Mouse (Mus musculus): ENCODE measurements at regions not wholly inside any gene's neighbourhood (a gene's known extent, or its start where the extent isn't known, plus 50 kb on each side); places are given as distances from the start of the nearest gene placed in this dataset.
A peak's percentile ranks its signal among the peaks of the same experiment; 100 is the strongest.

DNA sequence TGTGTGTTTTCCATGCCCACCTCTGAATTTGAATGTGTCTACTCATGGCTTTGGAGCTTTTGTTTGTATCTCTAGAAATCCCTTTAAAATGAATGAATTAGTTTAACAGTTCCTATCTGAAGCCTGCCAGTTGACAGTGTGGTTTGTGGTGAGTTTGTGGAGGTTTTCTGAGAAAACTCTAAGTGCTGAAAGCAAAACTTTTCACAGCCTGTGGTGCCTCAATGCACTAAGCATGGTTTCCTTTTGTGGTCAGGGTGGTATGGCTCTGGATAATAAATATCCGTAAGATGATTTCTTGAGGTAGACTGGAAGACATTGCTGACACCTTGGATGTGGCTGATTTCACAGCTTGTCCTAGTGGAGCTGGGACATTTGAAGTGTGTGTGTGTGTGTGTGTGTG is 276.5 kb upstream of the Nr2f2 start:
- DNase-seq = no peak

DNA sequence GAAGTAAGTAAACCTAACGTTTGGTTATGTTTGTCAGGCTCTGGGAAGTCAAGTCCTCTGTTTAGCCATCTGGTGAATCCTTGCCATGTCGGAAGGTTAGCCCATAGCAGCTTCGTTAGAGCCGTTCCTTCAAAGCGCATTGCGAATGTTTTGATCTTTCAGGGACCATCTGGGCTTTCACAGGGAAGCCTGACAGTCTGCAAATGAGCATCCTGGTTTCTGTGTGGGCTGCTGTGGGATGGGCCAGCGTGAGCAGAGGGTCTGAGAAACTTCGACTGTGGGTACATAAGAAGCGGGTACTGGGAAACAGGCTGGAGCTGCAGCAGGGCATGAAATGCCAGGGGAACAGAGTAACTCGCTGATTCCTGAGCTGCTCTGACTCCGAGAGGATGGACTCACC is 274.7 kb upstream of the Nr2f2 start:
- no peak for DNase-seq

- no peak for DNase-seq
These were observed 274.0 kb upstream of the Nr2f2 start for GRCm38 (mm10) chr7:70640574-70640973.

- no peak for DNase-seq
These were observed 271.6 kb upstream of the Nr2f2 start for GRCm38 (mm10) chr7:70638161-70638560.

- no peak for DNase-seq
These were observed 267.5 kb upstream of the Nr2f2 start for GRCm38 (mm10) chr7:70634016-70634415.

DNA sequence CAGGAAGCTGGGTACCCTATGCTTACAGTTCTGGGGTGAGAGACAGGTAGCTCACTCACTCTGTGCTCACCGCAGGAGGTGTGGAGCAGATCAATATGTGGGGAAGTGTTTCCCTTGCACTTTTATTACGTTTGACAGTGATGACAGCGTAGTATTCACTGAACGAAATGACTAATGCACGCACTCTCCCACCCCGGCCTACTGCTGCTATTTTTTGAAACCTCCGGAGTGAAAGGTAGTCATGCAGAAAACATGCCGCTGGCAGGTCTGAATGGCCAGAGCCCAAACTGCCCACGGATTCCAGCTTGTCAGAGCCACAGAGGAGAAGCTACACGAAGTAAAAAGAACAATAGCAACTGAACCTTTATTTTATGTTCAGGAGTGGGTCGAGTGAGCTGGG is 267.0 kb upstream of the Nr2f2 start:
- peak; percentile 61 for DNase-seq

DNA sequence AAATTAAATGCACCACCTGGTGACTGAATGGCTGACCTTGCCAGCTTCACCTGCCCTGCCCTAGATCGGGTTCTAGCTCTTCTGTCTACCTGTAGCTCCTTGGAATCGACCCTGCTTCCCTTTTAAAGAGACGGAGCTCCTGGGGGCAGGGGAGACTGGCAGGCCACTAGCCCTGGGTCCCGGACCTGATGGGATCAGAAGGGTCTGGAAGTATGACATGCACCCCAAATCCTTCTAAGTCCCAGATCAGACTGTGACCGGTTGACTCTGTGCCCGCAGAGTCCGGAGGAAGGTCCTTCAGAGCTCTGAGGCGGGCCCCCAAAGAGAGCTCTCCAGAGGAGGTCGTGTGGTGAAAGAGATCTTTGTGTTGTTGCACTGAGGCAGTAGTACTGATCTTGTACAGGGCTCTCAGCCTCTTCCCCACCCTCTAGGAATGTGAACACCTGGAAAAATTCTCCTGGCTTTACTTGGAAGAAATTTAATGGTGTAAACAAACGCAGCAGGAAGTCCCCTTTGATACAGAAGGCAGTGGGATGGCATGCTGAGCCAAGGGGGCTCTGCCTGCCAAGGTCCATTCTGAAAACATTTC is 259.2 kb upstream of the Nr2f2 start:
- DNase-seq = no peak

DNA sequence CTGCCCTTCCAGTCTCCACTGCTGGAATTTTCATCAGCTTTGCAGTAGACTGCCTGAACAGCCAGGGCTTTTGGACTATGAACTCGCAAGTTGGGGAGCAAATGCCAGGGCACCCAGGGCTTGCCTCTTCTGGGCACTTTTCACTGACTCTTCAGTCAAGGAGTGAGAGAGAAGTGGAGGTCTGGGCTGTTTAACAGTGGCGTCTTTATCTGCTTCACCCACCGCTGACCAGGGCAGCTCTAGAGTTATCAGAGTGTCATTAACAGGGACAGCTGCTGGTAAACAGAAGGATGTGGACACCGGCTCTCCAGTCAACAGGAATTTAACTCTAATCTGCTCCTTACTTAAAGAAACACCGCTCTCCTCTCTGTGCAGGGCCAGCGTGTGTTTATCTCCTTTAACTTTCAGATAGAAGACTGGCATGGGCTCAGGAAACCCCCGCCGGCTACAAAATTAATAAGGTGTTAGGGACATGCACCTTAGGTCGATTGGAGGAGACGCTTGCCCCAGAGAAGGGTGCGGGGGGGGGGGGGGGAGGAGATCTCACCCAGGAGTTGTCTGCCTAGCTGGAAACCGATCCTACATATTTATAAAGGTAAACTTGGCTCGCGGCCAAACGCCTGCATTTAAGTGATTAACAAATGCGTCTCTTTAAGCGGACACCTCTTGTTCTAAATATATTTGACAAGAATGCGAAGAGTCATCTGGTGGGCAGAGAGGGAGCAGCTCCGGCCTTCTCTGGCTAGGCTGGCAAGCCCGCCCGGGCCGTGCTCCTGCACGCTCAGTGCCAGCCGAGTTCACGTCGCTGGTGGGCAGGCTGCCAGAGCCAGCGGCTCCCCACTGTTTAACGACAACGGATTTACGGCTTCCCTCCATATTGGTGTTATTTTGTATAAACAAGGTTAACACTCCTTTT is 258.4 kb upstream of the Nr2f2 start:
- DNase-seq = peak; percentile 84

DNA sequence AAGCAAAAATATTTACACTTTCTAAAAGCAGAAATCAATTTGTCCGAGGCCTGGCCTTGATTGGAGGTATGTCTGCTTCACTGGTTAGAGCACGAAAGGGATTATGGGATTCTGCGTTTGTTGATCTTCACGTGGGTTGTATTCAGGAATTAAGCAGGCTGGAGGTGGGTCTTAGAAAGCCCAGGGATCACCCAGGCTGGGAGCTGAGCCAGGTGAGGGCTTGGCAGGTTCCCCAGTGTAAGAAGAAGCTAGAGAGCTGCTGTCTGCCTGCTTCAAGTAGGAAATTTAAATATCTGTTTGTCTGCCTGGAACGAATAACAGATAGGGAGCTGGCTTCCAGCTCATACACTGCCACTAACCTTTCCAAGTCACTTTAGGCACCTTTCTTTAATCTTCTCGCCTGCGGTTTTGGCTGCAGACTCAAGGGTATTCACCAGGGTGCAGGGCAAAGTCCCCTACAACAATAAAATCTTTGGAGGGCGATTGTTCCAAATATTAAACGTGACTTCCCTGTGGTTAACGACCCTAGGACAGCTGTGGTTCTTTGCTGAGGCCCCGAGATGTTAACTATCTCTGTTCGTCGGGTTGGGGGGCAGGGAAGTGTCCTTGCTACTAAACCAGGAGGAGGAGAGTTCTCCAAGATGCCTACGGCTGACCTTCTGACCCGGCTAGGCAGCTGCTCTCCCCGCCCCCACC is 257.6 kb upstream of the Nr2f2 start:
- DNase-seq = peak; percentile 90

DNA sequence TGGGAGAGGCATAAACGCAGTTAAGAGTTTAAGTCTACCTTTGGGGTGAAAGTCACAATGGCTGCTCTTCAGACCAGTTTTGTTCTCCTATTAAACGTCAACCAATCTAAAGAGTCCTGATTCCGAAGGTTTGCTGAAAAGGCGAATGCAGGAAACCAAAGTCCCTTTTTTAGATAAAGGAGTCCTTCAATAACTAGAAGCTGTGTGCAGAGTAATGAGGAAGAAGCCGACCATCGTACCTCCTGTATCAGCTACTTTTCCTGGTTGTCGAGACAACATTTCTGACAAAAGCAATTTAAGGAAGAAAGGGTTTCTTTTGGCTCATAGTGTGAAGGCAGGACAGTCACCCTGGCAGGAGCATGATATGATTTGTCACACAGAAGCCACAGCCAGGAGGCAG is 252.9 kb upstream of the Nr2f2 start:
- DNase-seq = no peak

- no peak for DNase-seq
These were observed 251.7 kb upstream of the Nr2f2 start for GRCm38 (mm10) chr7:70618270-70618669.

GRCm38 (mm10) chr7:70606511-70606910 is 240.0 kb upstream of the Nr2f2 start:
- peak; percentile 48 for DNase-seq

GRCm38 (mm10) chr7:70604471-70605174 is 238.1 kb upstream of the Nr2f2 start:
- no peak for DNase-seq

GRCm38 (mm10) chr7:70593027-70593426 is 226.5 kb upstream of the Nr2f2 start:
- no peak for DNase-seq

DNA sequence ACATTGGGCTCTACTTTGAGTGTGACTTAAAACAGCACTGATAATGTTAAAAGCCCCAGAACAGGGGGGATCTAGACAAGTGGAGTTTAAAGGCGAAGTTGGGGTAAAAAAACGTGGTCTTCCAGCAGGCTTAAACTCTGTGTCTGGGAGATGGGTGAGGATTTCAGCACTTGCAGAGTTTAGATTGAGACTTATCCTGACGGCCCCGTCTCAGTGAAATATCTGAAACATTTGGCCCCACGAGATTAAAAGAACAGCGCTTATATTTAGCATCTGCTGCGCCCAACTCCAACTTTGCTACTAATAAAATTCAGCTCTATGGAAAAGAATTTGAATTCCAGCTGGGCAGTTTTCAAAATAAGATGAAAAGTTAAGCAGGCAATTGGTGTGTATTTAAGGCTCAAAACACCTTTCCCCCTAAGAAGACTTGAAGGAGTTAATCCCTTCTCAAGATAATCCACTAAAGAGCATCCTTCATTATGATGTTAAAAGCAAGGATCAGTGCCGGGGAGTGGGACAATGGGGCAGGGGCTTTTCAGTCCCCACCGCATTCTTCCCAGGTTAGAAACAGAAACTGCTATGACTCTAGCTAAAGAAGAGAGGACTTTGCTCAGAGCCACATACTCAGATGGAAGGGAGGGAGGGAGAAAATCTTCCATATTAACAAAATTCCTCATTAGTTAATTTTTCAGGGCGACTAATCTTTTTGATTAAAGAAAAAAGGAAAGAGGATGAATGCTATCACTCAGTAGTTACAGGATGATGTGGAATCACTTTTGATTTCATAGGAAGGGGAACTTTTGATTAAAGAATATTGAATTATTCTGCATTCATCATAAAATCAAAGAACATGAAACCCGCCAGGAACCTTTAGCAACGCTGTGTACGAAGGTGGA is 225.1 kb upstream of the Nr2f2 start:
- no peak for DNase-seq

- no peak for DNase-seq
These were observed 223.2 kb upstream of the Nr2f2 start for GRCm38 (mm10) chr7:70589713-70590112.

DNA sequence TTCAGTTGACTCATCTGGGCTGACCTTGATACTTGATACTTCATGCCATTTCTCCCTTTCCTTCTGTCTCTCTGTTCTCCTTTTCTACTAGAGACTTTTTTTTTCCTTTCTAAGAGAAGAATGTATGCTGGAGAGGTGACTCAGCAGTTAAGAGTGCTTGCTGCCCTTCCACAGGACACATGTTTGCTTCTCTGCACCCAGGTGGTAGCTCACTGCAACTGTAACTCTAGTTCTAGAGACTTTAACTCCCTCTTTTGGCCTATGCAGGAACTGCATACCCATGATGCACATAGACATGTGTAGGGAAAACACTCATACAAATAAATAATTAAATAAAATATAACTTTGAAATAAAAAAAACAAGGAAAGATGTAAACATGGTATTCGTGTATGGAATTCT is 221.5 kb upstream of the Nr2f2 start:
- DNase-seq = no peak

GRCm38 (mm10) chr7:70584480-70584879 is 217.9 kb upstream of the Nr2f2 start:
- no peak for DNase-seq

DNA sequence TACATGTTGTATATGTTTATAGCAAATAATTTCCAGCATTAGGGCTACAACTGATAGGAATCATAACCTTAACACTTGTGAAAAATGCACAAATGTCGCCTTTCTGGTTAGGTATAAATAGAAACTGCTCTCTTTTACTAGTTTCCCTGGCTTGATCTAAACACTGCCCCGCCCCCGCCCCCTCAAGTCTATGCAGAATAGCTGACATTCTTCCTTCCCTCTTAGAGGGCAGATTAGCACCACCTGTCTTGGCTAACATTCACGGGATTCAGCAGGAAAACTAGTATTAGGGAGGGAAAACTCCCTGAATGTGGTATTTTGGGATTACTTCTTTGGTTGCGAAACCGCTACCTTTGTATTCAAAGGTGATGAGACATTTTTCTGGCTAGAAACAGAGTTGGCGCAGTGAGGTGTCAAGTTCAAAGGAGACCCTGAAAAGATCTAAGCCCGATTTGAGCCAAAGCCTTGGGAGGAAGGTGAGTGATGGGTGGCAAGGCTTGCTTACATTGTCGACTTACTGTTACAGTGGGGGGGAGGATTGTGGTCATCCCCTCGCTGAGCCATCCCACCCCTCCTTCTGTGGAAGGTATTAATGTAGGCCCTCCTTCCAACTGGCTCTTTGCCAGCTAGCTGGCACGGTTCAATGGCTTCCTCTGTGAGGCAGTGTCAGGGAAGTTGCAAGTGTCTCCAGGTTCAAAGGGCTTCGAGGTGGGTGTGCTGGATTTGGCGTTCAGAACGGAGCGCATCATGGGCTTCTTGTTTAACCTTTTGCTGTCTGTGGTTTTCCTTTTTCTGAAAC is 209.8 kb upstream of the Nr2f2 start:
- DNase-seq = peak; percentile 84

DNA sequence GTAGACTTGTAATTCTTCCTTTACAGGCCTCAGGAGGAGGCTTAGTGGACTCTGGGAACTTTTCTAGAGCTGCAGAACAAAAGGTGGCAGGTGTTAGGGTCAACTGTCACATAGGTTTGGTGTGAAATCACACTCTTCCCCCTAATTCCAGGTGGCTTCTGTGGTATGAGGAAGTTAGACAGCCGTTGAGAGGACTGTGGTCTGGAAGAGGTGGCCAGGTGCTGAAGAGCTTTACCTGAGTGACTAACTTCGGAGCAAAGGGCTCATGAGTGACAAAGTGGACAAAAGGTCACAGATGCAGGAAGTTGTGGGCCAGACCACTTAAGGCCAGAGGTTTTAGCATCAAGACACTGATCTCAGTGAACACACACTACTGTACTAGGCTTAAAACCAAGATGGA is 209.1 kb upstream of the Nr2f2 start:
- DNase-seq = no peak

- DNase-seq = no peak
These were observed 207.7 kb upstream of the Nr2f2 start for GRCm38 (mm10) chr7:70574194-70574593.

All from kidney, adult 11 months (tissue).